Comparison of ENCODE assay signal across 8 mouse cellular contexts in genomic region chr3:40744836-40745660, GRCm38 (mm10). TPM values are rescaled to one million over a fixed set of nuclear protein-coding genes. Genes with fewer than 3 reads are reported as not detected.
DNase-seq lines count a peak whose midpoint lies in the region; ATAC-seq lines count a peak whose summit lies in the region.

No protein-coding gene starts in this region.

- DNase-seq in adrenal gland, adult 8-10 months: peak; percentile 89
- peak; percentile 74 for DNase-seq in embryo, embryonic 11.5 days (ENCODE audit: low read depth, low spot score)
- peak; percentile 85 to 91 for DNase-seq in gastrocnemius, postnatal 36 days
- DNase-seq in left cerebral cortex, postnatal 25 days (ENCODE audit: low spot score in 2 of 2): peak; percentile 89 to 92
- peak; percentile 92 for DNase-seq in mesoderm, embryonic 11.5 days (ENCODE audit: low read depth, low spot score)
- peak; percentile 94 for DNase-seq in right cerebral cortex, postnatal 25 days
- peak; percentile 86 to 91 for DNase-seq in urinary bladder, postnatal 36 days (ENCODE audit: low spot score in 2 of 2)

- intact Hi-C loops in gastrocnemius, postnatal 36 days (cut with DNase I): loop anchor here (5.0 kb wide), 1 partner anchor 218 kb away; no protein-coding TSS in a partner anchor
- intact Hi-C loops in left cerebral cortex, postnatal 25 days (cut with DNase I): loop anchor here (2.0 to 10.0 kb wide), 4 partner anchors 43 to 1863 kb away; partner anchors contain the start of gene Pgrmc2

- peaks cover 2% of the 10 kb centered on the region; the same call in 1 of the 2 replicates for H3K4me1 ChIP-seq in intestine, embryonic 16.5 days (ENCODE audit: control insufficient read depth, insufficient read depth, low read length)

- H3K4me3 ChIP-seq in intestine, embryonic 16.5 days (ENCODE audit: low read length): peak overlapping the region; percentile 62

- 1% methylated on average over 79 of the region's 93 CpGs for WGBS in intestine, embryonic 16.5 days

- H3K9ac ChIP-seq in intestine, embryonic 16.5 days (ENCODE audit: low read depth, low read length): peak overlapping the region; percentile 70

- peak overlapping the region; percentile 90 for H3K4me2 ChIP-seq in intestine, embryonic 16.5 days (ENCODE audit: low read depth, low read length)

- no peaks in the 10 kb centered on the region for H3K27me3 ChIP-seq in intestine, embryonic 16.5 days (replicated peaks; ENCODE audit: control insufficient read depth, insufficient read depth, low read length)

- ATAC-seq in intestine, embryonic 16.5 days: peak; percentile 97

- H3K9me3 ChIP-seq in intestine, embryonic 16.5 days (ENCODE audit: control insufficient read depth, low read length): no peaks in the 10 kb centered on the region

- H3K36me3 ChIP-seq in intestine, embryonic 16.5 days (ENCODE audit: control insufficient read depth, insufficient read depth, low read length): no peaks in the 10 kb centered on the region

- H3K27ac ChIP-seq in intestine, embryonic 16.5 days (ENCODE audit: low read length): peak overlapping the region; percentile 48

RNA-seq across cellular contexts. Expression of gene Hspa4l, which starts 0.8 kb away (rescaled TPM):
- 100 to 1,000 TPM in 1 of 4 experiments, 10 to 100 TPM in 3; 68.7 to 102 (median 70.5) TPM for total RNA-seq in adrenal gland, adult 8-10 months (2022)
- total RNA-seq in gastrocnemius, postnatal 36 days (2021): 1 to 10 TPM; 5.6 to 6.2 TPM
- 12.6 and 12.8 TPM in 2 replicates for polyA plus RNA-seq in intestine, embryonic 16.5 days (2015; fragmentation: Nextera tagmentation; extraction: Ambion mirVana)
- 100 to 1,000 TPM; 154 to 157 TPM for total RNA-seq in left cerebral cortex, postnatal 25 days (2021)

RNA-seq across cellular contexts. Expression of gene Slc25a31, which starts 36.4 kb away (rescaled TPM):
- total RNA-seq in adrenal gland, adult 8-10 months (2022): under 1 TPM in 1 of 4 experiments, not detected in 3; 0.22 TPM
- not detected for total RNA-seq in gastrocnemius, postnatal 36 days (2021)
- 0.10 and 0.16 TPM in 2 replicates for polyA plus RNA-seq in intestine, embryonic 16.5 days (2015; fragmentation: Nextera tagmentation; extraction: Ambion mirVana)
- total RNA-seq in left cerebral cortex, postnatal 25 days (2021): under 1 TPM; 0.16 to 0.34 TPM

RNA-seq across cellular contexts. Expression of gene Plk4, which starts 54.8 kb away (rescaled TPM):
- total RNA-seq in adrenal gland, adult 8-10 months (2022): 1 to 10 TPM; 4.2 to 8.7 (median 5.5) TPM
- total RNA-seq in gastrocnemius, postnatal 36 days (2021): under 1 TPM; 0.54 to 0.71 TPM
- 27.9 and 31.7 TPM in 2 replicates for polyA plus RNA-seq in intestine, embryonic 16.5 days (2015; fragmentation: Nextera tagmentation; extraction: Ambion mirVana)
- 1 to 10 TPM; 3.7 to 4.8 TPM for total RNA-seq in left cerebral cortex, postnatal 25 days (2021)

Comparison
In these comparisons a context has a peak if more than half of its experiments do, and no peak if none do; other contexts are left out.
1. Peak in every context shown above with its lines: DNase-seq, ATAC-seq, H3K4me3 ChIP-seq and H3K27ac ChIP-seq.
2. RNA of gene Hspa4l, which starts 0.8 kb away (total RNA-seq): 154 to 157 TPM in left cerebral cortex, postnatal 25 days and 68.7 to 102 TPM in adrenal gland, adult 8-10 months; 5.6 to 6.2 TPM in gastrocnemius, postnatal 36 days; every median in the first group is over 4 times any median in the second.